Mouse (Mus musculus) bone marrow, adult 2 months (tissue): ENCODE data around the gene Csnk2b.

ENCODE experiments used
- CTCF ChIP-seq: fragments of 200-500 bp; IDR thresholded peaks from 2 replicates; pipeline ENCODE4 v1.5.1; 2011; ENCODE audit warnings: low read length, control low read depth; ENCODE audit not compliant: control insufficient read depth, insufficient read depth
- POLR2A ChIP-seq: fragments of 200-500 bp; IDR thresholded peaks from 2 replicates; pipeline ENCODE4 v1.6.1; 2011; ENCODE audit warnings: low read depth, mild to moderate bottlenecking, control low read depth, low read length, borderline replicate concordance; ENCODE audit not compliant: control insufficient read depth

- TF ChIP-seq CTCF (no peak), POLR2A (no peak)
These were observed 13.8 kb downstream of the Csnk2b start, which contains the start of gene Ly6g5c for GRCm38 (mm10) chr17:35108097-35108496.
